Mouse (Mus musculus) bone marrow macrophage, adult 2 months (primary cell): ENCODE data around the gene Ell. TPM values are rescaled to one million over a fixed set of nuclear protein-coding genes. Genes with fewer than 3 reads are reported as not detected.

ENCODE experiments used
- H3K27ac ChIP-seq: 2 replicates; pipeline ENCODE4 v1.5.1; 2012; ENCODE audit warnings: low read depth, low read length; ENCODE audit not compliant: insufficient read depth
- H3K4me1 ChIP-seq: 2 replicates; pipeline ENCODE4 v1.6.1; 2012; ENCODE audit warnings: low read length; ENCODE audit not compliant: control insufficient read depth, insufficient read depth
- H3K4me3 ChIP-seq: 2 replicates; pipeline ENCODE4 v1.5.1; 2012; ENCODE audit warnings: mild to moderate bottlenecking, low read length, moderate library complexity; ENCODE audit not compliant: insufficient read depth
- CTCF ChIP-seq: IDR thresholded peaks from 2 replicates; pipeline ENCODE4 v1.5.1; 2012; ENCODE audit warnings: low read depth, mild to moderate bottlenecking, low read length, moderate library complexity
- POLR2A ChIP-seq: IDR thresholded peaks from 2 replicates; pipeline ENCODE4 v1.6.1; 2012; ENCODE audit warnings: mild to moderate bottlenecking, low read depth, low read length, borderline replicate concordance
- polyA plus RNA-seq: library from polyadenylated mRNA; stranded (reverse); fragments of >200 nt; gene quantifications from 2 replicates; pipeline ENCODE4 v1.2.4, GENCODE M21; 2012; ENCODE audit not compliant: missing spikeins, insufficient read depth, insufficient read length

Gene Ell
- polyA plus RNA-seq, 1 experiment = 17.1 TPM

DNA sequence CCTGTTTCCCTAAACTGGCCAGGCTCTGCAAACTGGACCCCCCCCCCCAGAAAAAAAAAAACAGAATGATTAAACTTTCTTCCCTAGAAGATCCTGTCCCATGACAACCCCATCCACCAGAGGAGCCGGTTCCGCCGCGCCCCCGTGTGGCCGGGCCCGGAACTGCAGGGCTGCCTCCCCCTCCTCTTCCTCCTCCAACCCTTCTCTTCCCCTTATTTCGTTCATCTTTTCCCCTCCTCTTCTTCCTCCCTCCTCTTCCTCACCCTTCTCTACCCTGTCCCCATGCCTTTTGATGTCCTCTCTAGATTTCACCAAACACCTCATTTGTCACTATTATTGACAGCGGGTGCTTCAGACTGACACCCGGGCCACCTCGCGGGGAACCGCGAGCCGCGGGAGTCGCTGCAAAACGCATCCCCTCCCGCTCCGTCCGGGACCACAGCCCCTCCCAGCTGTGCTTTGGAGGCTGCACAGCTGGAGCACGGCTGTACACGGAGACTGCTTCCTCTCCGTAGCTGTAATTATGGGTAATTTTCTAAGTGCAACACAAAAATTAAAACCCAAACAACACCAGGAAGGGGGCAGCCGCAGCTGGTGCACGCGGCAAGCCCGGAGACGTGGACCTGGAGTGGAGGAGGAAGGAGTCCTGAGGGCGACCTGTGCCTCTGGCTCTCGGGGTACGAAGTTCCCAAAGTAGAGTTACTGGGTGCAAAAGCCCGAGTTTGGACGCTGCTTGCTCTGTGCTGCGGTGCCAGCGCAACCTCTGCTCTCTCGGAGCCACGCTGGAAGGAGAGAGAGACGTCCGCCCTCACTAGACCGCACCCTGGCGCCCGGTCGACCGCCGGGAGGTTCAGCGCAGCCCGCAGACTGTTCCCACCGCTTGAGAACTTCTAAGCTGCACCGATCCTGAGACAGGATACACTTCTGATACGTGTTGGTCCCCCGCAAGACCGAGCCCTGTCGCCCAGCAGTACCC is 71.8 kb downstream of the Ell start:
- Histone ChIP-seq H3K4me1 (peaks cover 41% of the 10 kb centered on the region), H3K4me3 (peak overlapping the region; percentile 64), H3K27ac (peak overlapping the region; percentile 96)
- no peak for TF ChIP-seq POLR2A
- peak; percentile 83 for TF ChIP-seq CTCF

DNA sequence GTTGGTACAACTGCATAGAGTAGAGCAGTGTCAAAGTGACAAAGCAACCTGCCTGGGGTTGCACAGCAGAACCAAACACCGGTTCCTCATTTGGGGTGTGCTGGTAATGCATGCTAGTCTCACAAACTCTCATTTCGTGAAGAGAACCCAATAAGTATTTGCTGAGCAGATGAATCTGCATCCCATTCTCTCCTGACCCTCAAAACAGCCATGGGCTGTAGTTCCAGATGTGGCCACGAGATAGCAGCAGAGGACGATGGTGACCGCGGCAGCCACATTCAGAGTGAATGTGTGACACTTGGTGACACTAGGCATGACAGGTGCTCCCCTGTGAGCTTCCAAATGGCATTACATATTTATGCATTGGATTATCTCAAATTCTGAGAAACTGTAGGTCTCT is 72.6 kb downstream of the Ell start:
- Histone ChIP-seq H3K27ac (peak overlapping the region; percentile 96), H3K4me3 (peak overlapping the region; percentile 64), H3K4me1 (peaks cover 33% of the 10 kb centered on the region)
- TF ChIP-seq CTCF = peak; percentile 77
- TF ChIP-seq POLR2A = no peak

DNA sequence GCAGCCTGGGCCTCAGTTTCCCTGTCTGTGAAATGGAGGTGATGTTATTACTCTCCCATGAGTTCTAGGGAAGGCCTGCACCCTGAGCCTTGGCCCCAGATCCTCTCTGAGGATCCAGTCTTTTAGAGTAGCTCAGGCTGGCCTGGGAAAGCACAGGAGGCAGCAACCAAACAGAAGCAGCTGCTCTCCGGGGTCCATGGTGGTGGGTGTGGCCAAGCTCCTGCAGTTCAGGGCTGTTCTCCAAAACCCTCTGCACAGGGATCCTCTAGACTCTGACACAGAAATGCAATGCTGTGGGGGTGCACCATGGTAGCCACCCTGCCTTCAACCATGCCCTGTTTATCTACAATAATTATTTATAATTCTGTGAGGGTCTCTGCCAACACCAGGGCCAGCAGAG is 74.5 kb downstream of the Ell start:
- no peak for TF ChIP-seq CTCF
- TF ChIP-seq POLR2A = no peak
- no peak overlapping the region for H3K4me3 ChIP-seq
- peak overlapping the region; percentile 98 for H3K27ac ChIP-seq
- peaks cover 33% of the 10 kb centered on the region for H3K4me1 ChIP-seq

GRCm38 (mm10) chr8:70614469-70614868 is 75.2 kb downstream of the Ell start:
- Histone ChIP-seq H3K4me1 (peaks cover 30% of the 10 kb centered on the region), H3K27ac (peak overlapping the region; percentile 98), H3K4me3 (peak overlapping the region; percentile 40)
- TF ChIP-seq POLR2A (no peak), CTCF (no peak)

DNA sequence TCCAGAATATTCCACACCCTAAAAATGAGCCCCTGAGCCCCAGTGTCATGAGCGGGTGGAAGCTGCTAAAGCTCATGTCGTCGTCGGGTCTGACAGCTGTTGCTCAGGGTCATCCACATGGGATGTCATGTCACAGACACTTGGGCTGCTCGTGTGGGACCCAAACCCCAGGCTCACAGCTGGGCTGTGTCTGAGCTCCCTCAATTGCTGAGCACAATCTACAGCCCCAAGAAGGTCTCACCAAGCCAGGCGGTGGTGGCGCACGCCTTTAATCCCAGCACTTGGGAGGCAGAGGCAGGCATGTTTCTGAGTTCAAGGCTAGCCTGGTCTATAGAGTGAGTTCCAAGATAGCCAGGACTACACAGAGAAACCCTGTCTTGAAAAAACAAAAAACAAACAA is 76.0 kb downstream of the Ell start:
- H3K4me3 ChIP-seq = peak overlapping the region; percentile 72
- H3K4me1 ChIP-seq = peaks cover 35% of the 10 kb centered on the region
- peak overlapping the region; percentile 98 for H3K27ac ChIP-seq
- TF ChIP-seq POLR2A (no peak), CTCF (no peak)

- Histone ChIP-seq H3K4me1 (peaks cover 36% of the 10 kb centered on the region), H3K27ac (peak within 1 kb of the TSS; percentile 98), H3K4me3 (peak within 1 kb of the TSS; percentile 72)
- TF ChIP-seq POLR2A (no peak), CTCF (no peak)
These were observed 76.6 kb downstream of the Ell start, which contains the start of gene Lrrc25 for GRCm38 (mm10) chr8:70615894-70616293. Lrrc25 (plus strand) TSS chr8:70616155.

- Histone ChIP-seq H3K4me3 (peak overlapping the region; percentile 72), H3K4me1 (peaks cover 36% of the 10 kb centered on the region)
- TF ChIP-seq POLR2A (no peak), CTCF (no peak)
These were observed 77.4 kb downstream of the Ell start for GRCm38 (mm10) chr8:70616645-70617044.

GRCm38 (mm10) chr8:70617985-70618384 is 78.7 kb downstream of the Ell start:
- TF ChIP-seq POLR2A = no peak
- no peak for TF ChIP-seq CTCF
- peak overlapping the region; percentile 98 for H3K27ac ChIP-seq
- peak overlapping the region; percentile 72 for H3K4me3 ChIP-seq
- peaks cover 36% of the 10 kb centered on the region for H3K4me1 ChIP-seq

More at GRCm38 (mm10) chr8:70616645-70617044, 77.4 kb downstream of the Ell start:
- H3K27ac ChIP-seq = peak overlapping the region; percentile 98

- TF ChIP-seq CTCF (no peak), POLR2A (no peak)
- Histone ChIP-seq H3K4me3 (peak overlapping the region; percentile 72), H3K27ac (peak overlapping the region; percentile 98), H3K4me1 (peaks cover 26% of the 10 kb centered on the region)
These were observed 79.7 kb downstream of the Ell start for GRCm38 (mm10) chr8:70618888-70619334.

- Histone ChIP-seq H3K27ac (no peak overlapping the region), H3K4me1 (peaks cover 26% of the 10 kb centered on the region), H3K4me3 (no peak overlapping the region)
- TF ChIP-seq CTCF = no peak
- TF ChIP-seq POLR2A = no peak
These were observed 83.0 kb downstream of the Ell start for GRCm38 (mm10) chr8:70622220-70622619.
